Mouse (Mus musculus) T-helper 2 cell (primary cell): ENCODE results near the gene Agps.

Experiments used
- in situ Hi-C: fragments of 300-600 bp; cut with MboI, MseI; formaldehyde crosslinking; loops from one replicate; pipeline ENCODE4 v1.15.1; 2025; ENCODE audit warnings: high pct_unique_total_duplicates

The Agps gene

DNA sequence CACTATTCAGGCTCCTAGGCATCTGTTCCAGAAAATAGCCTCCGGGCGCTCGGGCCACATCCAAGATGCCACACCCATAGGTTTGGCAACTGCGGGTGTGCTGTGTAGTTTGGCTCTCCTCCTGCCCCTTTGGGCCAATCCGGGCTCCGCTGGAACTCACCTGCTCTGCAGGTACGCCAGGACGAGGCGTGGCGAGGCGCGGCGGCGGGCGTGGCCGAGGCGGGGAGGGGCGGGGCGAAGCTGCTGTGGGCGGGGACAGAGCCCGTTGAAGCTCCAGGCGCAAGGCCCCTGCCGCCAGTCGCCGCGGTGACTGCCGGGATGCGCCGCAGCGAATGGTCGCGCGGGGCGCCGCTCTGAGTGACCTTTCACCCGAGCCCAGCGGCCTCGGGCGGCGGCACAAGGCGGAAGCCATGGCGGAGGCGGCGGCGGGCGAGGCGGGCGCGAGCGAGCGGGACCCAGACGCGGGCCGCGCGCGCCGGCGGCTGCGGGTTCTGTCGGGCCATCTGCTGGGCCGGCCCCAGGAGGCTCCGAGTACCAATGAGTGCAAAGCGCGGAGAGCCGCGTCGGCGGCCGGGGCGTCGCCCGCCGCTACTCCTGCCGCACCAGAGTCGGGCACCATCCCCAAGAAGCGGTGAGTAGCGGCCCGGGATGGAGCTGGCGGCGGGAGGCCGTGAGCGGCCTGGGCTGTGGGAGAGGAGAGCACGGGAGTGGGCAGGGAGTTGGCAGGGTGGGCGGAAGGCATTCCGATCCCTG is at the start of gene Agps:
TSS of gene Agps (plus strand) at position 297 of the 753 bp plus-strand sequence.
- in situ Hi-C loops = no loop called here

DNA sequence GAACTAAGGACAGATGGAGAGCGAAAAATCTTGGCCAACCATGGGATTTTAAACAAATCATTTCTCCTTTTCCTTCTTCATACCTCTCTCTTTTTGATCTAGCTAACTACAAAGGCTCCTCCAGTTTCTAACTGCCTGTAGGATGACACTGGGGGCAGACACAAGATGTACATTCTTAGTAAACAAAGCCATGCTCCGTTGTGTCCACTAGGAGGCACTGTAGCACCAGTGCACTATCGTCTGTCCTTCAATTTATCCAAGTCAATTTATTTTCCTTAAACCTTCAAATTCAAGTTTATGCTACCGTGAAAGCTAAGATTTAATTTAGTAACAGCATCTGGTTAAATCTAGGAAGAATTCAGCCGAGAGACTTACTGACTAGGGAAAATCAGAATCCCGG is 45.9 kb upstream of the Agps start:
- in situ Hi-C loops = loop anchor here (25.0 kb wide), 1 partner anchor 176 kb away; no protein-coding TSS in a partner anchor

GRCm38 (mm10) chr2:75788511-75788910 is 43.5 kb upstream of the Agps start:
- in situ Hi-C loops = loop anchor here (25.0 kb wide), 1 partner anchor 174 kb away; no protein-coding TSS in a partner anchor

DNA sequence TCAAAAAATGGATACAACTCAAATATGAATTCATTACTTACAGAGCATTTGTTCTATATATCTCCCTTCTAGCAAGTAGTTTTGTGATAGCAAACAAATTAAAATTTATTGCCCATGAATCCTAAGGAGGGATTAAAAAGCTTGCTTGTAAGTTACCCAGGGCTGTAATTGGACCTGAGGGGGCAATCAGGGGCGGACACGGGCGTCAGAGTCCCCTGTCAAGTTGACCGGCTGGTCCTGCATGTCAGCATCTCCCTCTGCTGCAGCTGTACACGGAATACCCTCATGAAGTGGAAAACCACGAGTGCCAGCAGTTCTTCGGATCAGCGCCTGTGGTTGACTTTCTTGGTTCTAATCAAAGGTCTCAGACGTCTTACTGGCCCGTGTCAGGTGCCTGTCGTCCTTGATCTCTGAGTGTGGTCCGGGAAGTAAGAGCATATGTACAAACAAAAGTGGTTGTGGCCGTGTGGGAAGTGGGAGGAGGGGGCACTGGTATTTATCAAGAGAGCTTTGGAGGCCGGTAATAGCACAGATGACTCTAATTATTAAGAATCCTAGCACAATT is 41.9 kb upstream of the Agps start:
- in situ Hi-C loops = loop anchor here (5.0 to 25.0 kb wide), 2 partner anchors 47 to 172 kb away; no protein-coding TSS in a partner anchor

- in situ Hi-C loops = loop anchor here (5.0 to 25.0 kb wide), 2 partner anchors 46 to 171 kb away; no protein-coding TSS in a partner anchor
These were observed 40.2 kb upstream of the Agps start for GRCm38 (mm10) chr2:75791561-75792308.

GRCm38 (mm10) chr2:75792377-75793203 is 39.4 kb upstream of the Agps start:
- in situ Hi-C loops = loop anchor here (5.0 to 25.0 kb wide), 2 partner anchors 45 to 170 kb away; no protein-coding TSS in a partner anchor

- in situ Hi-C loops = loop anchor here (25.0 kb wide), 1 partner anchor 166 kb away; no protein-coding TSS in a partner anchor
These were observed 35.8 kb upstream of the Agps start for GRCm38 (mm10) chr2:75796181-75796580.

DNA sequence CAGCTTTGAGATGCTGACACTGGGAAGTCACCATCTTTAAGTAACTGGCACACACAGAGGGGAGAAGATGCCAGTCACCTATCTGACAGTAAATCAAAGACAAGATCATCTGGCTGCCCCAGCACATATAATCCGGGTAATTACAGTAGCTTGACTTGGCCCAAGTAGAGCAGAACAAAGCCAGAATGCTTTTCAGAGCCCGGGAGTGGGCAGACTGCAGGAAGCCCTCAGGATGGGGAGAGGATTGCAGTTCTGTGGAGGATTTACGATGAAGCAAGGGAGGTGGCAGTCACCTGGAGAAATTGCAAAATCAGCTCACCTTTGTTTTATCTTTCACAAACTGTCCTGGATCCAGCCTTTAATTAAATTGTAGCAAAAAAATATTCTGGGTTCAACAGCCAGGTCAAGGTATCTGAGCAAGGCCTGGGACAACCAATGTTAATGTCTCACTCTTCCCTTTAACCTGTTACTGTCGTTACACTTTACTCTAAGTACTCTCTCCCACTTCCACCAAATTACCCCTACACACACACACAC is 33.5 kb upstream of the Agps start:
- in situ Hi-C loops = loop anchor here (25.0 kb wide), 1 partner anchor 164 kb away; no protein-coding TSS in a partner anchor

- in situ Hi-C loops = no loop called here
These were observed 26.2 kb upstream of the Agps start for GRCm38 (mm10) chr2:75805767-75806166.

GRCm38 (mm10) chr2:75806891-75807290 is 25.1 kb upstream of the Agps start:
- in situ Hi-C loops = no loop called here

- in situ Hi-C loops = no loop called here
These were observed 24.5 kb upstream of the Agps start for GRCm38 (mm10) chr2:75807460-75807859.

GRCm38 (mm10) chr2:75814880-75815279 is 17.1 kb upstream of the Agps start:
- in situ Hi-C loops = no loop called here

GRCm38 (mm10) chr2:75815521-75815920 is 16.5 kb upstream of the Agps start:
- in situ Hi-C loops = no loop called here

DNA sequence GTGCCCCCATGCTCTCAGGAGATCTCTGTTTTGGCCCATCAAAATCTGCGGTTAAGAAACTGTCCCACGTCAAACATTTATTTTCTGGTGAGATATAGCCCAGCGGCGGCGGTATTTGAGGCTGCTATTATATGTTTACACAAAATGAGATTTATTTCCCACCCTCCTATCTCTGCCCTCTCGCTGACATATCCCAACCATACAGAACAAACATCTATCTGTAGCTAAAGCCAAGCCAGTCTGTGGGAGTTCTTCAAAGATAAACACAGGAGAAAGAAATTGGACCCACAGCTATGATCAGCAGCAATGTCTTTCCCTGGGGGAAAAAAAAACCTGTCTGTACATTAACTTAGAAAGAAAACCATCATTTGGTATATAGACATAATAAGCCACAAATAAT is 15.3 kb upstream of the Agps start:
- in situ Hi-C loops = no loop called here

DNA sequence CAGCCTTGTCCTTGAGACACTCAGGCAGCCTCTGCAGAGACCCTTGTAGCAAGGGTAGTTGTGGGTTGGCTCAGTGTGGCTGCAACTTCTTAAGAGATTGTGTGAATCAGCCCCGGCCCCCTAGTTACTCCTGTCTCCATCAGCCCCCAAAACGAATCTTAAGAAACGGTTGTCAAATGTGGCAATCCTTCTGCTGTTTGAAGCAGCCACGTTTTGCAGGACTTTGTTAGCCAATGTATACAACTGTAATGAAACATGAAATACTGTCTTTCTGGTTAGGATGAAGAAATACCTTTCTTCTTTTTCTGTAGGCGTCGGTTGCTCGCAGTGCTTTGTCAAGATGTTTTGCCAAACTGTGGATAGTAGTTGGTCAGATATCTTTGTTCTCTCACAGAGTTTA is 13.3 kb upstream of the Agps start:
- in situ Hi-C loops = no loop called here

DNA sequence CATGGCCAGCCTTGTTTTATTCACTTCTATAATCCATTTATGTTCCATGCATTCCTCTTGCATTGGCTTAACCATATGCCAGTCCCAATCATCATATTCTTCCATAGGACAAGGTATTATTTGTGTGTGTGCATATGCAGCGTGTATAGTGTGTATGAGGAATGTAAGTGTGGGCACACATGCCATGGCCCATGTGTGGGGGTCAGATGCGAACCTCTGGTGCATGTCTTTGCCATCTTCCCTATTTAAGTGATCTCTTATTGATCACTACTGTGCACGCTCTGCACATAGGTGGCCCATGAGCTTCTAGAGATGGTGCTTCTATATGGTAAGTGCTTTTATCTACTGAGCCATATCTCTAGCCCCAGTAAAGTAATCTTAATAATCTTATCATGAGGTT is 12.2 kb upstream of the Agps start:
- in situ Hi-C loops = no loop called here

GRCm38 (mm10) chr2:75821971-75822751 is 9.8 kb upstream of the Agps start:
- in situ Hi-C loops = no loop called here

DNA sequence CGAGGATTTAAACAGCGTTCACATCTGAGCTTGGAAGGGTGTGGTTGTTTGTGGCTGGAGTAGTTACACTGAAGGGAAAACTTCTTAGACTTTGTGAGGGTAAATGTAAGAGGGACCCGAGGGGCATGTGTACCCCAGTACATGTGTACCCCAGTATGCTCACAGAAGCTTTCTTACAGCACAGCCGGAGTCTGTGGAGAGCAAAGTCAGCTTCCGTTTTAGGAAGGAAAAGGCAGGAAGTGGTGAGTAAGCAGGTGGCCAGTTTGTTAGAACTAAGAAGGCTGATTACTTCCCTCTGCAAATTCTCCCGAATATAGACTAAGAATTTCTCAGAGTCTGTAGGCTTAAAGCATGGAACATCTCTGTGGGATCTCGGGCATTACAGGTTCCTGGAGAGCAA is 8.2 kb upstream of the Agps start:
- in situ Hi-C loops = no loop called here

GRCm38 (mm10) chr2:75824144-75824543 is 7.8 kb upstream of the Agps start:
- in situ Hi-C loops = no loop called here

DNA sequence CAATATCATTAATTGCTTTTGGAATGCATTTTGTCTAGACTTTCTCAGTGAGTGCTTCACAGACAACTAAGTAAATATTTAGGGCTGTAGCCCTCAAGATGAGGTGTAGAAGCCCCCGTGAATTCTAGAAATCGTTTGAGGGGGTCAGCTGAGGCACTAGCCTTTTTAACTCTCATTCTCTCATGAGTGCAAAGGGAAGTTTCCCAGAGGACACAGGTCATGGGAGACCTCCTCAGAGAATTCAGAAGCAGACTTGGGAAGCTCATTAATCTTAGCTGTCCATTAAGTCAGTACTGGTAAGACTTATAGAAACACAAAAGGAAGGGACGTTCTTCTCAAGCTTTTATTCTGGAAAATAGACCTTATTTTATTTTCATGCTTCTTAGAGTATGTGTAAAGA is 7.1 kb upstream of the Agps start:
- in situ Hi-C loops = no loop called here
